Mouse (Mus musculus) megakaryocyte, embryonic 14.5 days (primary cell): ENCODE data around the gene Rb1.

Source experiments
- FLI1 ChIP-seq: IDR thresholded peaks from 2 replicates; pipeline ENCODE4 v1.6.1; 2012; ENCODE audit warnings: low read length, inconsistent platforms, mixed read lengths
- GATA1 ChIP-seq: IDR thresholded peaks from 3 replicates; pipeline ENCODE4 v1.6.1; 2012; ENCODE audit warnings: mixed read lengths, low read length, inconsistent platforms, borderline replicate concordance

- TF ChIP-seq GATA1, result no peak
- TF ChIP-seq FLI1, result no peak
Measured at GRCm38 (mm10) chr14:73312909-73313308, 12.7 kb downstream of the Rb1 start.
